Mouse (Mus musculus) liver, postnatal 0 days (tissue): ENCODE measurements around the gene Phf8. TPM values are rescaled to one million over a fixed set of nuclear protein-coding genes. Genes with fewer than 3 reads are reported as not detected.

ENCODE experiments used
- ATAC-seq: fragments of 200-750 bp; cut with Nextera tagmentation; 2 replicates; pipeline ENCODE4 v1.8.0; 2017; ENCODE audit warnings: mild to moderate bottlenecking, moderate library complexity
- DNase-seq: peaks from one replicate; pipeline ENCODE4 v3.0.0-alpha.2; 2016
- H3K27ac ChIP-seq: fragments of 300-500 bp; sonication (generic); 2 replicates; pipeline ENCODE4 v1.5.1; 2014; ENCODE audit warnings: antibody characterized with exemption, moderate library complexity, mild to moderate bottlenecking, low read depth
- H3K27me3 ChIP-seq: fragments of 300-500 bp; sonication (generic); 2 replicates; pipeline ENCODE4 v1.6.1; 2014; ENCODE audit warnings: low read length, control low read depth, mixed read lengths; ENCODE audit not compliant: insufficient read depth
- H3K36me3 ChIP-seq: fragments of 300-500 bp; sonication (generic); replicated peaks from 2 replicates; pipeline ENCODE4 v1.6.1; 2014; ENCODE audit warnings: mild to moderate bottlenecking, control low read depth, low read length, moderate library complexity, mixed read lengths; ENCODE audit not compliant: insufficient read depth
- H3K4me1 ChIP-seq: fragments of 300-500 bp; sonication (generic); 2 replicates; pipeline ENCODE4 v1.6.1; 2014; ENCODE audit warnings: antibody characterized with exemption, mild to moderate bottlenecking, control low read depth; ENCODE audit not compliant: insufficient read depth
- H3K4me2 ChIP-seq: fragments of 300-500 bp; sonication (generic); 2 replicates; pipeline ENCODE4 v1.6.1; 2014; ENCODE audit warnings: low read depth, mild to moderate bottlenecking, low read length, moderate library complexity, mixed read lengths
- H3K4me3 ChIP-seq: fragments of 300-500 bp; sonication (generic); 2 replicates; pipeline ENCODE4 v1.5.1; 2014; ENCODE audit warnings: low read depth, low read length
- H3K9ac ChIP-seq: fragments of 300-500 bp; sonication (generic); replicated peaks from 2 replicates; pipeline ENCODE4 v1.6.1; 2014; ENCODE audit warnings: mild to moderate bottlenecking, moderate library complexity
- H3K9me3 ChIP-seq: fragments of 300-500 bp; sonication (generic); 2 replicates; pipeline ENCODE4 v1.6.1; 2016; ENCODE audit warnings: mild to moderate bottlenecking, control low read depth, low read length, mixed read lengths
- CTCF ChIP-seq: sonication (generic); IDR thresholded peaks from 2 replicates; pipeline ENCODE4 v1.5.1; 2016; ENCODE audit warnings: antibody characterized with exemption, low read depth
- EP300 ChIP-seq: IDR thresholded peaks from 2 replicates; pipeline ENCODE4 v1.6.1; 2016; ENCODE audit warnings: antibody characterized with exemption, low read depth, mild to moderate bottlenecking
- WGBS: fragments of 180-500 bp; shearing (Covaris S2); extraction: QIAGEN DNeasy Blood & Tissue Kit; methylation state at CpG from one replicate; pipeline ENCODE4 v1.1.7; 2014; ENCODE audit not compliant: insufficient replicate concordance; 5-methylcytosine and 5-hydroxymethylcytosine counted together
- polyA plus RNA-seq: library from polyadenylated mRNA; unstranded; fragments of >200 nt; fragmentation: Nextera tagmentation; extraction: Ambion mirVana; gene quantifications from 2 replicates; pipeline ENCODE4 v1.2.1, GENCODE M21; 2015

Phf8 gene
- polyA plus RNA-seq, 1 experiment from 2014 or later: 3.7 TPM

DNA sequence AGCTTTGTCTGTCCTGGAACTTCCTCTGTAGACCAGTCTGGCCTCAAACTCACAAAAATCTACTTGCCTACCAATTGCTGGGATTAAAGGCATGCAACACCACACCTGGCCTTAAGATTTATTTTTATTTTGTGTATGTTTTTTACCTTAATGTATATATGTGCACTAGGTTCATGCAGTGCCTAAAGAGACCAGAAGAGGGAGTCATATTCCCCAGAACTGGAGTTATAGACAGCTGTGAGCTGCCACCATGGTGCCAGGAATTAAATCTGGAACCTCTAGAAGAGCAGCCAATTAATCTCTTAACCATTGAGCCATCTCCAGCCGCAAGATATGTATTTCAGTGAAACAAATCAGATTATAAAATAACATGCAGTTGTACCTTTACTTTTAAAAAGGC is 54.7 kb downstream of the Phf8 start:
- H3K4me1 ChIP-seq: no peaks in the 10 kb centered on the region
- H3K9ac ChIP-seq: no peak overlapping the region
- 90% methylated on average over 1 of the region's 1 CpGs for WGBS
- no peak for DNase-seq
- no peaks in the 10 kb centered on the region for H3K9me3 ChIP-seq
- peaks cover 17% of the 10 kb centered on the region for H3K36me3 ChIP-seq
- H3K4me3 ChIP-seq: no peak overlapping the region
- TF ChIP-seq EP300 (no peak), CTCF (0 out of 2 replicates have a peak, but pooled peaks have one; percentile 19)
- H3K27ac ChIP-seq: no peak overlapping the region
- no peak overlapping the region for H3K4me2 ChIP-seq
- no peak for ATAC-seq
- H3K27me3 ChIP-seq: no peaks in the 10 kb centered on the region

DNA sequence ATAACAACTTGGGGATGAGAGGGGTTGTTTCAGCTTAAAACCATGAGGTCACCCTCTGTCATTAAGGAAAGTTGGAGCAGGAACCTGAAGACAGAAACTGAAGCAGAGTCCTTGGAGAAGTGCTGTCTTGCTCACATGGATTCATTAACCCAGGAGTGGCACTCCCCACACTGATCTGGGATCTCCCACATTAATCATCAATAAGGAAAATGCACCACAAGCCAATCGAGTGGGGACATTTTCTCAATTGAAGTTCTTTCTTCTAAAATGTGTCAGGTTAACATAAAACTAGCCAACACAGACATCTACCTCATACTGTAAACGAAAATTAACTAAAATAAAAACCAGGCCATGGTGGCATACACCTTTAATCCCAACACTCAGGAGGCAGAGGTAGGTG is 122.9 kb downstream of the Phf8 start:
- Histone ChIP-seq H3K36me3 (no peaks in the 10 kb centered on the region), H3K4me2 (no peak overlapping the region), H3K27me3 (no peaks in the 10 kb centered on the region), H3K4me3 (no peak overlapping the region), H3K27ac (no peak overlapping the region), H3K4me1 (no peaks in the 10 kb centered on the region), H3K9me3 (no peaks in the 10 kb centered on the region), H3K9ac (no peak overlapping the region)
- no peak for TF ChIP-seq EP300
- TF ChIP-seq CTCF: no peak
- 54% methylated on average over 2 of the region's 2 CpGs for WGBS
- no peak for DNase-seq
- ATAC-seq: no peak

DNA sequence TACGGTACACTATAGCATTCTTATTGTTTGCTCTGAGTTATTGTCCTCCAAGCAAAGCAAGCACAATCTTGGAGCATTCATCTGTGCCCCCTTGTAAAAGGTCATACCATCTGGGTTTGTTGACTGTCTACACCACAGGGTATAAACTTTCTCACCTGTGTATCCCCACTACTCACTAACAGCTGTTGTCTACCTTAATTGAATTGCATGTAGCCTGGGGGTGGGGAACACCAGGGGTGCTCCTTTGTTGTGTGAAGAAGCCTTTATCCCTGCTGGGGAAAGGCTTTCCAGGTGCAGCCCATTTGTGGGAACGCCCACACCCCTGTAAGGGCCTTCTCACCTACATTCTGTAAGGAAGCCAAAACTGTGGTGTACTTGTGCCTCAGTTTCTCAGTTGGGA is 133.3 kb downstream of the Phf8 start:
- H3K9ac ChIP-seq: no peak overlapping the region
- no peaks in the 10 kb centered on the region for H3K4me1 ChIP-seq
- DNase-seq: no peak
- no peaks in the 10 kb centered on the region for H3K27me3 ChIP-seq
- ATAC-seq: no peak
- TF ChIP-seq EP300: no peak
- no peak for TF ChIP-seq CTCF
- no peak overlapping the region for H3K4me2 ChIP-seq
- no peaks in the 10 kb centered on the region for H3K36me3 ChIP-seq
- 63% methylated on average over 2 of the region's 2 CpGs for WGBS
- H3K4me3 ChIP-seq: no peak overlapping the region
- H3K9me3 ChIP-seq: no peaks in the 10 kb centered on the region
- H3K27ac ChIP-seq: no peak overlapping the region

DNA sequence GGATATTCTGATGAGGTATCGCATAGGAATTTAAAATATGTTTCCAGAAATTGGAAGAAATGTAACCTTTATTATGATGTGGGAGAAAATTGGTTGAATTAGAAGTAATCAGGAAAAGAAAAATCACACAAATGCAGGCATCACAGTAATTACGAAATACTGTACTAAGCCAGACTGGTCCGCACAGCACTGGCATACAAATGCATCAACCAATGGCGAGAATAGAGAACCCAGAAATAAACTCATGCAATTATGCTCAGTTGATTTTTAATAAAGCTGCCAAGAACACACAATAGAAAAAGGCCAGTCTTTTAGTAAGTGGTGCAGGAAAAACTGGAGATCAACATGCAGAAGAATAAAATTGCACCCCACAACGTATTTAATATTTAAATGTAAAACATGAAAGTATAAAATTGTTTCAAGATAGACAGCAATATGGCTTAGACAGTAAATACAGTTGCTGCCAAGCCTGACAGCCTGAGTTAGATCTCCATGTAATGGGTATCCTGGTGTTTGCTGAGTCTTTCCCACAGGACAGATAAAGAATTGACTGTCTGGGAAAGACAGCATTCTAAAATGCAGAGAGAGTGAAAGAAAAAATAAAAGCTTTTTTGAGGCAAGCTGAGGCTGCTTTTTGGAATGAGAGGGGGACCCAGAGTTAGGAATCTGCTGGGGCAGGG is 154.2 kb downstream of the Phf8 start:
- DNase-seq (no peak), ATAC-seq (no peak)
- Histone ChIP-seq H3K4me1 (no peaks in the 10 kb centered on the region), H3K9ac (no peak overlapping the region), H3K36me3 (no peaks in the 10 kb centered on the region), H3K27me3 (no peaks in the 10 kb centered on the region), H3K4me3 (no peak overlapping the region), H3K9me3 (no peaks in the 10 kb centered on the region), H3K27ac (no peak overlapping the region), H3K4me2 (no peak overlapping the region)
- TF ChIP-seq EP300 (no peak), CTCF (no peak)
- WGBS: 77% methylated on average over 5 of the region's 5 CpGs

Other genes with a start within 250 kb of the Phf8 start
- 0.46 and 0.58 TPM in 2 replicates for gene Fam120c, start 176.5 kb upstream of the Phf8 start, polyA plus RNA-seq